Mouse (Mus musculus): ENCODE data around the gene Gng7.

GRCm38 (mm10) chr10:81062710-81063109 is 48.0 kb upstream of the Gng7 start:
- TF ChIP-seq POLR2A (IDR thresholded peaks at IDR 0.05; ENCODE audit: control insufficient read depth, extremely low read depth, insufficient read depth, low read length, poor library complexity) (no peak), CTCF (IDR thresholded peaks at IDR 0.05; ENCODE audit: borderline replicate concordance, control insufficient read depth, extremely low read depth, insufficient read depth, low read length, poor library complexity) (no peak)
